Mouse (Mus musculus) hindbrain, embryonic 16.5 days (tissue): ENCODE results near the gene Lamtor1. TPM values are rescaled to one million over a fixed set of nuclear protein-coding genes. Genes with fewer than 3 reads are reported as not detected.

Experiments
- ATAC-seq: fragments of 200-750 bp; cut with Nextera tagmentation; 2 replicates; pipeline ENCODE4 v1.8.0; 2017; ENCODE audit warnings: moderate TSS enrichment, moderate library complexity
- H3K27ac ChIP-seq: fragments of 300-500 bp; sonication (generic); 2 replicates; pipeline ENCODE4 v1.5.1; 2014; ENCODE audit warnings: low read depth, mild to moderate bottlenecking, control low read depth, low read length, moderate library complexity
- H3K27me3 ChIP-seq: fragments of 300-500 bp; sonication (generic); replicated peaks from 2 replicates; pipeline ENCODE4 v1.6.1; 2014; ENCODE audit warnings: low read length; ENCODE audit not compliant: control insufficient read depth, insufficient read depth
- H3K36me3 ChIP-seq: fragments of 300-500 bp; sonication (generic); 2 replicates; pipeline ENCODE4 v1.6.1; 2014; ENCODE audit warnings: mild to moderate bottlenecking, low read length, moderate library complexity, mixed read lengths; ENCODE audit not compliant: control insufficient read depth, insufficient read depth
- H3K4me1 ChIP-seq: fragments of 300-500 bp; sonication (generic); 2 replicates; pipeline ENCODE4 v1.6.1; 2014; ENCODE audit warnings: low read depth, low read length; ENCODE audit not compliant: control insufficient read depth, insufficient read depth
- H3K4me2 ChIP-seq: fragments of 300-500 bp; sonication (generic); 2 replicates; pipeline ENCODE4 v1.6.1; 2014; ENCODE audit warnings: mild to moderate bottlenecking, low read length, control low read depth, moderate library complexity
- H3K4me3 ChIP-seq: fragments of 300-500 bp; sonication (generic); 2 replicates; pipeline ENCODE4 v1.5.1; 2014; ENCODE audit warnings: mild to moderate bottlenecking, low read length, control low read depth, moderate library complexity
- H3K9ac ChIP-seq: fragments of 300-500 bp; sonication (generic); 2 replicates; pipeline ENCODE4 v1.6.1; 2014; ENCODE audit warnings: low read depth, mild to moderate bottlenecking, control low read depth, low read length, moderate library complexity
- H3K9me3 ChIP-seq: fragments of 300-500 bp; sonication (generic); 2 replicates; pipeline ENCODE4 v1.6.1; 2014; ENCODE audit warnings: mild to moderate bottlenecking, low read length, moderate library complexity; ENCODE audit not compliant: control insufficient read depth
- WGBS: fragments of 180-500 bp; shearing (Covaris S2); extraction: QIAGEN DNeasy Blood & Tissue Kit; methylation state at CpG from one replicate; pipeline ENCODE4 v1.1.7; 2014; 5-methylcytosine and 5-hydroxymethylcytosine counted together
- polyA plus RNA-seq: library from polyadenylated mRNA; unstranded; fragments of >200 nt; fragmentation: Nextera tagmentation; extraction: Ambion mirVana; gene quantifications from 2 replicates; pipeline ENCODE4 v1.2.1, GENCODE M21; 2015

The Lamtor1 gene
- polyA plus RNA-seq, 1 experiment from 2014 or later, result 164 TPM

- H3K27ac ChIP-seq, result no peak overlapping the region
- no peak overlapping the region for H3K4me3 ChIP-seq
- no peak for ATAC-seq
- H3K4me1 ChIP-seq, result no peaks in the 10 kb centered on the region
- no peak overlapping the region for H3K4me2 ChIP-seq
- WGBS, result 94% methylated on average over 5 of the region's 5 CpGs
- no peaks in the 10 kb centered on the region for H3K9me3 ChIP-seq
- no peaks in the 10 kb centered on the region for H3K27me3 ChIP-seq
- H3K36me3 ChIP-seq, result no peaks in the 10 kb centered on the region
- H3K9ac ChIP-seq, result no peak overlapping the region
Observed at GRCm38 (mm10) chr7:101956911-101957310, 51.2 kb downstream of the Lamtor1 start.

- 90% methylated on average over 2 of the region's 2 CpGs for WGBS
- no peak overlapping the region for H3K9ac ChIP-seq
- H3K9me3 ChIP-seq, result no peaks in the 10 kb centered on the region
- no peak overlapping the region for H3K4me3 ChIP-seq
- H3K27me3 ChIP-seq, result no peaks in the 10 kb centered on the region
- no peak overlapping the region for H3K27ac ChIP-seq
- ATAC-seq, result no peak
- H3K4me2 ChIP-seq, result no peak overlapping the region
- no peaks in the 10 kb centered on the region for H3K36me3 ChIP-seq
- no peaks in the 10 kb centered on the region for H3K4me1 ChIP-seq
Observed at GRCm38 (mm10) chr7:101962829-101963228, 57.1 kb downstream of the Lamtor1 start.

DNA sequence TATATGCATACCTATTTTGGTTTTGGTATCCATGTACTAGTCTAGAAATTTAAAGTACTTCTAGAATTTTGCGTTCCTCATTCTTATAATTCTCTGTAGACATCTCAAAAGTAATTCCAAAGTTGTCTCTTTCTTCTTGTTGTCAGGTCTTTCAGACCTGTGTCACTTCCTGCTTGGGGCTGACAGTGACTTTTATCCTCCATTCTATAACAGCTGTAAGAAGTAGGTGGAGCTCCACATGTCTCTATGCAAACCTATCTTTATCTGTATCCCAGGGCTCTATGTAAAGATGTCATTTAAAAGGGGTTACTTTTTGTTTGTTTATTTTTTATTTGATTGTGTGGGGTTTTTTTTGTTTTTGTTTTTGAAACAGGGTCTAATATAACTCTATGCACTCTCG, 57.9 kb downstream of the Lamtor1 start:
- Histone ChIP-seq H3K4me3 (no peak overlapping the region), H3K9me3 (no peaks in the 10 kb centered on the region), H3K4me1 (peaks cover under 1% of the 10 kb centered on the region), H3K4me2 (no peak overlapping the region), H3K36me3 (no peaks in the 10 kb centered on the region), H3K27me3 (no peaks in the 10 kb centered on the region), H3K27ac (no peak overlapping the region), H3K9ac (no peak overlapping the region)
- WGBS, result 98% methylated on average over 2 of the region's 2 CpGs
- no peak for ATAC-seq

DNA sequence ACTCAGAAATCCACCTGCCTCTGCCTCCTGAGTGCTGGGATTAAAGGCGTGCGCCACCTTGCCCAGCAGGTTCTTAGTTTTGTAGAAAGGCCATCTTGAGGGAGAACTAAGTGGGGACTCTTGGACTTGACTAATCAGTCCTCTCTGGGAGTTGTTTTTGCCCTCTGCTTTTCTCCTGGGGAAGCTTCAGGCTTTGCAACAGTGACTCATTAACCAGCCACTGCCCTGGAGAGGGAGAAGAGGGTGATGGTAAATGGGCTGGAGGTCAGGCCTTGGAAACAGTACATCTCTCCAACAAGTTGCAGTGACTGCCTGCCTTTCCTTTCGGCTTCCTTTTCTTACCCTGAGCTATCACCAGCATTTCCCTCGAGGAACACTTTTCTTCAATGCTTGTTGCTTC, 58.8 kb downstream of the Lamtor1 start:
- Histone ChIP-seq H3K4me1 (peaks cover 6% of the 10 kb centered on the region), H3K9ac (no peak overlapping the region), H3K4me3 (no peak overlapping the region), H3K4me2 (no peak overlapping the region), H3K9me3 (no peaks in the 10 kb centered on the region), H3K27ac (no peak overlapping the region), H3K27me3 (no peaks in the 10 kb centered on the region), H3K36me3 (no peaks in the 10 kb centered on the region)
- WGBS, result 87% methylated on average over 4 of the region's 4 CpGs
- ATAC-seq, result no peak

DNA sequence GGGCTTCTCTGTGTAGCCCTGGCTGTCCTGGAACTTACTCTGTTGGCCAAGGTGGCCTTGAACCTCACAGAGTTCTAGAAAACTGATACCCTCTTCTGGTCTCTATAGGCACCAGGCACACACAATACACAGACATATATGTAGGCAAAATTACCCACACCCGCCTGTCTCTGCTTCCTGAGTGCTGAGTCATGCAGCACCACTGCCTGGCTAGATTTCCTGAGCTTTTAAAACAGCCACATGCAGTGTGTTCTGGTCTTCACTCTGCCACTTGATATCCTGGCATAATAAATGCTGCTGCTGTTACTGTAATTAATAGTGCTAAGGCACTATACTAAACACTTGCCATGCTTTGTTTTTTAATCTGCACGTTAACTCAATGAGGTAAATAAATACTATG, 59.9 kb downstream of the Lamtor1 start:
- no peak for ATAC-seq
- Histone ChIP-seq H3K4me3 (no peak overlapping the region), H3K9ac (no peak overlapping the region), H3K27me3 (no peaks in the 10 kb centered on the region), H3K4me2 (no peak overlapping the region), H3K9me3 (no peaks in the 10 kb centered on the region), H3K4me1 (peaks cover 6% of the 10 kb centered on the region), H3K36me3 (no peaks in the 10 kb centered on the region), H3K27ac (no peak overlapping the region)
- WGBS, result 71% methylated on average over 2 of the region's 2 CpGs

DNA sequence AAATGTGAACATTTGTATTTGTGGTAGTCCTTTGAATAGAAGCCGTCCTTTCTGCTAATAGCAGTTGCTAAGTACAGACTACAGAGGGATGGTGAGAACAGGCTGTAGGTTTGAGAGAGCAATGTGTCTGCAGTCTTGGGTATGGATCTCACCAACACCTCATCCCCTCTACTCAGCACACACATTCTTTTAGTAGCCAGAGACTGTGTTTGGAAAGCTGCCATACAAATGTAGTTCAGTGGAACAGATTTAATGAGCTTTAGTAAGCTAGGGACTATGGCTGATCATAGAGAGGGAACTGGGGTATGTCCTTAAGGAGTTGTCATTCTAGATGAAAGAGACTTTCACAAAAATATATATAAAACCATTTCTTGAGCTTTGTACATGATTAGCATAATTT, 61.6 kb downstream of the Lamtor1 start:
- WGBS, result 100% methylated on average over 1 of the region's 1 CpGs

GRCm38 (mm10) chr7:101968751-101969150, 63.0 kb downstream of the Lamtor1 start:
- Histone ChIP-seq H3K9ac (no peak overlapping the region), H3K9me3 (no peaks in the 10 kb centered on the region), H3K27ac (peak overlapping the region; percentile 100), H3K4me1 (peaks cover 23% of the 10 kb centered on the region), H3K4me2 (peak overlapping the region; percentile 74), H3K36me3 (no peaks in the 10 kb centered on the region), H3K4me3 (no peak overlapping the region), H3K27me3 (no peaks in the 10 kb centered on the region)
- no peak for ATAC-seq
- 63% methylated on average over 2 of the region's 2 CpGs for WGBS

More for the DNA sequence above, 61.6 kb downstream of the Lamtor1 start:
- Histone ChIP-seq H3K27ac (no peak overlapping the region), H3K4me1 (peaks cover 18% of the 10 kb centered on the region), H3K4me3 (no peak overlapping the region), H3K36me3 (no peaks in the 10 kb centered on the region), H3K27me3 (no peaks in the 10 kb centered on the region), H3K9ac (no peak overlapping the region), H3K4me2 (no peak overlapping the region), H3K9me3 (no peaks in the 10 kb centered on the region)
- no peak for ATAC-seq

DNA sequence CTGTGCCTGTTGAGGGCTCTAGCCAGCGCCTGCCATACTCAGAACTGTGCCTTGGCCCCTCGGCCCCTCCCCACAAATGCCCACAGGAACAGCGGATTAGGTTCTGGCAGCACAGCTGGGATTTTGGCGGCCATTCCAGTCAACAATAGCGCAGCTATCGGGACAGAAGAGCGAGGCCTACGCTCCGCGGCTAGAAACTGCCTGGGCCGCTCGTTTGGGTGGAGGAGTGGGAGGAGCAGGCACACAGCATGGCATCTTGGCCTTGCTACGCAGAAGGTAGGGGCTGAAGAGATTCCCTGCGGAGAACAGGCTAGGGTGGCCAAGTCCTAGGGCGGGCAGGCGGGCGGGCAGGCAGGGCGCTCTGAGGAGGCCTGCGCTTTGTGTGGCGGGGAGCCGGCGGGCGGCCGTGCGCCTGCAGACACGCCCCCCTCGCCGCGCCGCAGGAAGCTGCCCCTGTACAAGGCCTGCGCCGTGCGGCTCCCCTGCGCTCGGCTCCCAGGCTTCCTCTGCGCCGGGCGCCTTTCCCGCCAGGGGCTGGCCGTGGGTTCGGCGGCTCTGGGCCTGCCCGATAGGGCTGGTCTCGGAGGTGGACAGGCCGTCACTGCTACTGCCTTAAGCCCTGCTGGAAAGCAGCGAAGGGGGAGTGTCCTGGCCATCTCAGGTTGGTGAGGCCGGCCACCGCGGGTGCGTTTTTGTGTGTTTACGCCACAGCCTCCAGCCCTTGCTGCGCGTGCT, 64.2 kb downstream of the Lamtor1 start:
- WGBS, result under 1% methylated on average over 30 of the region's 53 CpGs
- H3K36me3 ChIP-seq, result no peaks in the 10 kb centered on the region
- H3K9me3 ChIP-seq, result no peaks in the 10 kb centered on the region
- no peaks in the 10 kb centered on the region for H3K27me3 ChIP-seq
- H3K4me1 ChIP-seq, result peaks cover 23% of the 10 kb centered on the region
- peak overlapping the region; percentile 100 for H3K27ac ChIP-seq
- H3K9ac ChIP-seq, result peak overlapping the region; percentile 98
- peak overlapping the region; percentile 82 for H3K4me3 ChIP-seq
- peak overlapping the region; percentile 74 for H3K4me2 ChIP-seq
- ATAC-seq, result peak; percentile 88

DNA sequence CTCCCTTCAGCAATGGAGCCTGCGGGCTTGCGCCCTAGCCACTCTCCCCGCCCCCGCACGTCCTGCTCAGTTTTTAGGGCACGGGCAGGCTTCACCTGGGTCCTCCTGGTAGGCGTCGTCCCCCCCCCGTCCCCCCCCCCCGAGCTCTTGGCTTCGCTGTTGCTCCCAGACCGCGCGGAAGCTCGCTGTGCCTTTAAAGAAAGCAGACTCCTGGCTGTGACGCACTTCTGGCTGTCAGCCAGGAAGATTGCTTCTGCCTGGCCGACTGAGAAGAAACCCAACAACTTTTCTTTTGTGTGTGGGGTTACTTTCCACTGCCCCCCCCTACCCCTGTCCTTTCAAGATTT, 64.7 kb downstream of the Lamtor1 start:
- ATAC-seq, result peak; percentile 62
- Histone ChIP-seq H3K9ac (peak overlapping the region; percentile 98), H3K27me3 (no peaks in the 10 kb centered on the region), H3K27ac (peak overlapping the region; percentile 100), H3K36me3 (no peaks in the 10 kb centered on the region), H3K4me2 (peak overlapping the region; percentile 74), H3K4me1 (peaks cover 23% of the 10 kb centered on the region), H3K4me3 (peak overlapping the region; percentile 82), H3K9me3 (no peaks in the 10 kb centered on the region)
- 2% methylated on average over 16 of the region's 17 CpGs for whole genome bisulfite sequencing
